In genomic region chr13:99545201-99545600, GRCm38 (mm10) we compare ENCODE assay signal across 24 mouse cellular contexts.
"Had no signal": no experiment of that assay in that cellular context is flagged by ENCODE, and none has a peak within 500 bp of the region (broad histone marks: within the 10 kb centered on the region; RNA-seq: fewer than 3 reads in every experiment).

No protein-coding gene starts in this region.

- H3K36me3 ChIP-seq: limb, embryonic 10.5 days; limb, embryonic 13.5 days; liver, embryonic 12.5 days; liver, embryonic 15.5 days; lung, embryonic 15.5 days; midbrain, embryonic 10.5 days; neural tube, embryonic 12.5 days; neural tube, embryonic 15.5 days had no signal

- H3K4me1 ChIP-seq: liver, embryonic 12.5 days; liver, embryonic 15.5 days; megakaryocyte, embryonic 14.5 days had no signal

- H3K27ac ChIP-seq: layer of hippocampus, adult 2 months; limb, embryonic 10.5 days; limb, embryonic 13.5 days; liver, embryonic 12.5 days; liver, embryonic 15.5 days; lung, embryonic 15.5 days; midbrain, embryonic 10.5 days; neural tube, embryonic 12.5 days; neural tube, embryonic 15.5 days; stomach, postnatal 0 days had no signal

- H3K4me2 ChIP-seq: limb, embryonic 13.5 days; liver, embryonic 12.5 days; liver, embryonic 15.5 days; lung, embryonic 15.5 days; neural tube, embryonic 12.5 days; neural tube, embryonic 15.5 days had no signal

- H3K4me3 ChIP-seq: layer of hippocampus, adult 2 months; limb, embryonic 10.5 days; limb, embryonic 13.5 days; liver, embryonic 12.5 days; liver, embryonic 15.5 days; lung, embryonic 15.5 days; megakaryocyte, embryonic 14.5 days; midbrain, embryonic 10.5 days; neural tube, embryonic 12.5 days; neural tube, embryonic 15.5 days had no signal

- H3K27me3 ChIP-seq: limb, embryonic 13.5 days; liver, embryonic 12.5 days; lung, embryonic 15.5 days; neural tube, embryonic 12.5 days; neural tube, embryonic 15.5 days had no signal

- H3K9ac ChIP-seq: limb, embryonic 13.5 days; liver, embryonic 12.5 days; liver, embryonic 15.5 days; lung, embryonic 15.5 days; neural tube, embryonic 12.5 days; neural tube, embryonic 15.5 days had no signal

- H3K9me3 ChIP-seq: limb, embryonic 10.5 days; limb, embryonic 13.5 days; liver, embryonic 12.5 days; liver, embryonic 15.5 days; lung, embryonic 15.5 days; megakaryocyte, embryonic 14.5 days; midbrain, embryonic 10.5 days; neural tube, embryonic 12.5 days; neural tube, embryonic 15.5 days had no signal

- DNase-seq: kidney, adult 18-20 months; layer of hippocampus, adult 9-11 months; liver; lung, adult 18-20 months; lung, postnatal 10 days; lung, postnatal 36 days; midbrain, embryonic 14.5 days; right cerebral cortex, adult 18-20 months; right cerebral cortex, postnatal 14 days; right cerebral cortex, postnatal 4 days; thymus, adult 2 months; thymus, postnatal 14 days; thymus, postnatal 4 days had no signal

- ATAC-seq: liver, embryonic 12.5 days had no signal
